Mouse (Mus musculus) T-helper 2 cell (primary cell): ENCODE results near the gene Tpbg.
"Not testable (repeated sequence)": the region's sequence is repeated elsewhere in the genome, so short reads cannot be mapped to it uniquely, and the experiment has no call there.

Source experiments
- in situ Hi-C: fragments of 300-600 bp; cut with MboI, MseI; formaldehyde crosslinking; loops from one replicate; pipeline ENCODE4 v1.15.1; 2025; ENCODE audit warnings: high pct_unique_total_duplicates

Tpbg gene

GRCm38 (mm10) chr9:85842351-85843011, at the start of gene Tpbg:
Tpbg (plus strand) TSS chr9:85842380.
- in situ Hi-C loops, result loop anchor here (10.0 kb wide), 1 partner anchor 622 kb away; the partner anchor contains the start of genes Dop1a and Ube2cbp

GRCm38 (mm10) chr9:85801986-85802385, 40.2 kb upstream of the Tpbg start:
- in situ Hi-C loops, result not testable (repeated sequence)

GRCm38 (mm10) chr9:85802563-85802962, 39.6 kb upstream of the Tpbg start:
- in situ Hi-C loops, result no loop called here

- in situ Hi-C loops, result no loop called here
Measured at GRCm38 (mm10) chr9:85806411-85806810, 35.8 kb upstream of the Tpbg start.

DNA sequence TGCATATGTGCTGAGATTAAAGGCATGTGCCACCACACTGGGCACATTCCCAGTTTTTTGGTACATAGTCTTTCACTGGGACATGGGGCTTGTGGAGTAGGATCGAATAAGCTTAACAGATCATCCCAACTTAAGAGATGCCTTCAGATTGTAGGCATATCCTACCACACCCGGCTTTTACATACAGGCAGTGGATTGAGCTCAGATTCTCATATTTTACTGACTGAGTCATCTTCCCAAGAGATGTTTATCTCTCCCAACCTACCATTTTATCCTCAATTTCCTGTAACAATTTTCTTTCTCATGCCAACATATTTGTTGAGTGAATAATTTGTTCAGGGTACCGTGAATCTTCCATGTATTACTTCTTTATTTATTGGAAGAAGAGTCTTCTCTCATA, 32.9 kb upstream of the Tpbg start:
- in situ Hi-C loops, result no loop called here

- in situ Hi-C loops, result no loop called here
Measured at GRCm38 (mm10) chr9:85820829-85821228, 21.4 kb upstream of the Tpbg start.

DNA sequence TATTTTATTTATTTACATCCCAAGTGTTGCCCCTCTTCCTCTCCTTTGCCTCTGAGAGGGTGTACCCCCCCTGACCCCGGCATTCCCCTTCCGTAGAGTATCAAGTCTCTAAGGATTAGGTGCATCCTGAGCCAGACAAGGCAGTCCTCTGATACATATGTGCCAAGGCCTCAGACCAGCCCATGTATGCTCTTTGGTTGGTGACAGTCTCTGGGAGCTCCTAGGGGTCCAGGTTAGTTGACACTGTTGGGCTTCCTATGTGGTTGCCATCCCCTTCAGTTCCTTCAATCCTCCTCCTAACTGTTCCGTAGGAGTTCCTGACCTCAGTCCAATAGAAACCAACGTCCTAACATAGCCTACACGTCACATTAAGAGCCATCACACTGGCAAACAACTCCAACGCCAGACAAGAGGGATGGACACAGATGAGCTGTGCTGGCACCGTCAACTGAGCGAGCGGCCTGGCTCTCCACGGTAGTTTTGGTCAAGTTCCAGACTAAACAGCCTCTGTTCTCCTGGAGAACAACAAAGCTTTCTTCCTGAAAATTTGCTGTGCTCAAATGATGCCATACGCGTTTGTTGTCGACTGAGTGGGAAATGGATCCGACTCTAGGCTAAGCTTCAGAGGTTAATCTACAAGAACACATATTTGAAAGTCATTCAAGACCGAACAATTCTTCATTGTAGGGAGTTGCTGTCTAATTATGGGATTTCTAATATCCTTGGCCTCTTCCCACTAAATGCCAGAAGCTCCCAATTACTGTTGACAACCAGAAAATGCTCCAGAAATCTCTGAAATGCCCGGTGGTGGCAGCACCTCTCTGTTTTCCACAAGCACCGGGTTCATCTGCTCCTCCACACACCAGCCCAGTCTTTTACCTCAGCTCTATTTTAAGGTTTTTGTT, 6.4 kb upstream of the Tpbg start:
- in situ Hi-C loops, result no loop called here

DNA sequence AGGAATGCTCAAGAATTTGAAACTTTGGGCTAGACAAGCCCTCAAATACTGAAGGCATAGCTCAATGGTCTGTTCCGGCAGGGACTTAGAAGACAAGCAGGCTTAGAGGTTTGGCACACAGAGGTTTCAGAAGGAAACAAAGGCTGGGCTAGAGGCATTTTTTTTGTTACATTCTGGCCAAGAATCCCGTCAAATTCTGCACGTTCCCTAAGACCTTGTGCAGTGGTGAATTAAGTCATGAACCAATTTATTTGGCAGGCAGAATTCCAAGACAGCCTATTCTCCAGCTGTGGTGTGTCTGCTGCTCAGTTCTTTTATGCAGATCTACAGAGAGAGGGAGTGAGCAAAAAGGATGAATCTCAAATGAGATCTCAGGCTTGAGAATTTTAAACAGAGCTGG, 2.6 kb upstream of the Tpbg start:
- in situ Hi-C loops, result loop anchor here (10.0 kb wide), 1 partner anchor 625 kb away; the partner anchor contains the start of genes Dop1a and Ube2cbp

- in situ Hi-C loops, result loop anchor here (10.0 kb wide), 1 partner anchor 623 kb away; the partner anchor contains the start of genes Dop1a and Ube2cbp
Measured at GRCm38 (mm10) chr9:85841891-85842290, 289 bp upstream of the Tpbg start.

DNA sequence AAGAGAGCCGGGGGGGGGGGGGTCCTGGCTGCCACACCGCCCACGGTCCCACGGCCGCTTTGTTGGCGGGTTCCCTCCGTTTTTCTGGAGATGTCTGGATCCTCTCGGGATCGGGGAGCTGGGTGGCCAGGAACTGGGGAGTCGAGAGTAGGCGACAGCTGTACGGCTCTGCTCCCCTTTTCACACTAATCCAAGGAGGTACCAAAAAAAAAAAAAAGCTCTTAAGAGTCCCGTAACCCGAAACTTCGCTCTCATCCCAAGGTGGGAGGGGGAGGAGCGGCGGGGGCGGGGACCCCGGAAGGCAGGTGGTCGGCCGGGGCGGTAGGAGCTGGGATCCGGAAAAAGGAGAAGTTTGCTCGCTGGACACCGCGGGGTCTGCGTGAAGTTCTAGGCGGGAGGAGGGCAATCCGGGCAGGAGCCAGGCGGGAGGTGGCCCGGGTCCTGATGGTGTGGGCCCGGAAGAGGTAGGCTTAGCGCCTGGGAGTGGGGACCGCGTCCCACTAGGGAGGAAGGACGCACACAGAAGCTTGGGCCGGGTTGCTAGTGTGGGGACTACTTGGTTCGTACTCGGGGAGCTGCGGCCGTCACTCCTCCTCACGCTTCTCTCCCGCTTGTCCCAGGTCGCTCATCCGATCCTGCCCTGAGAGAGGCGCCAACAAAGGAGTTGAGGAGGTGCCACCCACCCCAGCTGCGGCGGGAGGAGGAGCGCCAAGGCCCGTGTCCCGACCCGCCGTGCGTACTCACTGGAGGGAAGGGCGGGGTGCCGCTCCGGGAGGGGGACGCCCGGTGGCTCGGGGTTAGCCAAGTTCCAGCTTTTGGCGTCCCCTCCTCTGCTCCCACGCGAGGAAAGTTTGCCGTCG, 1.1 kb downstream of the Tpbg start:
- in situ Hi-C loops, result loop anchor here (10.0 kb wide), 1 partner anchor 622 kb away; the partner anchor contains the start of genes Dop1a and Ube2cbp

GRCm38 (mm10) chr9:85843891-85844646, 1.9 kb downstream of the Tpbg start:
- in situ Hi-C loops, result loop anchor here (10.0 kb wide), 1 partner anchor 621 kb away; the partner anchor contains the start of genes Dop1a and Ube2cbp

DNA sequence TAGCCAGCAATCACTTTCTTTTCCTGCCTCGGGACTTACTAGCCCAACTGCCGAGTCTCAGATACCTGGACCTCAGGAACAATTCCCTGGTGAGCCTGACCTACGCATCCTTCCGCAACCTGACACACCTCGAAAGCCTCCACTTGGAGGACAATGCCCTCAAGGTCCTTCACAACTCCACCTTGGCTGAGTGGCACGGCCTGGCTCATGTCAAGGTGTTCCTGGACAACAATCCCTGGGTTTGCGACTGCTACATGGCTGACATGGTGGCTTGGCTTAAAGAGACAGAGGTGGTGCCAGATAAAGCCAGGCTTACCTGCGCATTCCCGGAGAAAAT, 2.4 kb downstream of the Tpbg start:
- in situ Hi-C loops, result loop anchor here (10.0 kb wide), 1 partner anchor 620 kb away; the partner anchor contains the start of genes Dop1a and Ube2cbp

DNA sequence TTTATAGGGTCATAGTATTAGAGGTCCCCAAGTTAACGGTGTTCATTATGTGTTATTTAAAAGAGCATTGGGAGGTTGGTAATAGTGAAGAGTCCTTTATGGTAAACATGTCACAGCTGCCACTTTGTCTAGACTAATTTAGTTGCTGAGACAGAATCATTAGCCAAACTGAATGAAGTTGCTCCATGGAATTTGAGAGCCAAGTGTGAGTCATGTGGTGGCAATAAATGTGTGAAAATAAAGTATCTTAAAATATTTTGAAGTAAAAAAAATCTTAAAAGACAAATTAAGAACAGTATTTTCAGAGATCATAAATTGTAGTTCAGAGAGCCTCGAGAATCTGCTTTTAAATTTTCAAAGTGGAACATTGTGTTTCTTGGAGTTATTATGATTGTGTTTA, 4.0 kb downstream of the Tpbg start:
- in situ Hi-C loops, result loop anchor here (10.0 kb wide), 1 partner anchor 619 kb away; the partner anchor contains the start of genes Dop1a and Ube2cbp

GRCm38 (mm10) chr9:85854780-85855179, 12.6 kb downstream of the Tpbg start:
- in situ Hi-C loops, result no loop called here

GRCm38 (mm10) chr9:85856511-85856910, 14.3 kb downstream of the Tpbg start:
- in situ Hi-C loops, result no loop called here

DNA sequence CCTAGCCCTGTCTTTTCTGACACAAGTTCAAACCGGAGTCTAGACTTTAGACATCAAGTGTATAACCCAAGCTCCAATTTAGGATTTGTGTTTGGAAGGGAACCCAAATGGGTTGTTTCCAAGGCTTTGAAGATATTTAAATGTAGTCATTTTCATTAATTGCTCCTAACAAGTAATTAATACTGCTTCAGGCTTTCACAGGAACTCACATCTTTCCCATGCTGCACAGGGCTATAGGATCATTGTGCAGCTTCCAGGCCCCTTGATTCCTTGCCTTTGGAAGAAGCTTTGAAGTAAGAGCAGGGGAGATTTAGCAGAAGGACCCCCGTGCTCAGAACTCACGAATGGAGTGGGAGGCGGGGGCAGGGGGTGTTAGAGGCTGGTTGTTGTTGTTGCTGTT, 18.9 kb downstream of the Tpbg start:
- in situ Hi-C loops, result no loop called here

DNA sequence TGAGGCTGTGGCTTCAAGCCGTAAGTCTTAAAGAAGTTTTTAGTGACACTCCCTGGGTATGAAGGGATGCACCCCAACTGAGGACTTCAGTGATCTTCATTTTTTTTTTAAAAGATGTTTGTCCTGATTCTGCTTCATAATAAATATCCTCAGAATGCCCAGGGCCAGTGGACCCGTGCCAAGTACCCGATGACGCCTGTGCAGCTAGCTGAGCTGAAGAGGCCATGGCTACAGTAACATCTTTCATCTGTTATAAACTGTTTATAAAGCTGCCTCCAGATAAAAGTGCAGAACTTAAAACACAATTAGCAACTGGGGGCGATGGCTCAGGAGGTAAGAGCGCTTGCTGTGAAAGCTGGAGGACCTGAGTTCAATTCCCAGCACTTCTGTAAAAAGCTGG, 20.4 kb downstream of the Tpbg start:
- in situ Hi-C loops, result no loop called here

DNA sequence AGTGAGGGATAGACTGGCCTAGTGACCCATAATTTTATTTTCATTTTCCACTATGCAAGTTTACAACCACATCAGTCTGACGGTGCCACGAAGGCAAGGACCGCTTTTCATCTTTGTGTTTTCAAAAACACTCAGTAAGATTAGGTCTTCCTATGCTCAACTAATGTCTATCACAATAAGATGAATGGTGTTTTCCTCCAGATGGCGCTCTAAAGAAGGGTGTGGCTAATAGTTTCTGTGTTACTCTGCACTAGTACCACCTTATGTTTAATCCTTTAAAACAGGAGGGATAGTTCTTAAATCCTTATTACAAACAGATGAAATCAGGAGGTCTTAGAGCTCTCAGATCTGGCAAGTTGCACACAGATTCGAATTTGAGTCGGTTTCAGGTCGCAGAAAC, 30.7 kb downstream of the Tpbg start:
- in situ Hi-C loops, result no loop called here

- in situ Hi-C loops, result no loop called here
Measured at GRCm38 (mm10) chr9:85893681-85894080, 51.5 kb downstream of the Tpbg start.
